Mouse (Mus musculus): ENCODE data around the gene Scgb2b3.

Gene Scgb2b3

DNA sequence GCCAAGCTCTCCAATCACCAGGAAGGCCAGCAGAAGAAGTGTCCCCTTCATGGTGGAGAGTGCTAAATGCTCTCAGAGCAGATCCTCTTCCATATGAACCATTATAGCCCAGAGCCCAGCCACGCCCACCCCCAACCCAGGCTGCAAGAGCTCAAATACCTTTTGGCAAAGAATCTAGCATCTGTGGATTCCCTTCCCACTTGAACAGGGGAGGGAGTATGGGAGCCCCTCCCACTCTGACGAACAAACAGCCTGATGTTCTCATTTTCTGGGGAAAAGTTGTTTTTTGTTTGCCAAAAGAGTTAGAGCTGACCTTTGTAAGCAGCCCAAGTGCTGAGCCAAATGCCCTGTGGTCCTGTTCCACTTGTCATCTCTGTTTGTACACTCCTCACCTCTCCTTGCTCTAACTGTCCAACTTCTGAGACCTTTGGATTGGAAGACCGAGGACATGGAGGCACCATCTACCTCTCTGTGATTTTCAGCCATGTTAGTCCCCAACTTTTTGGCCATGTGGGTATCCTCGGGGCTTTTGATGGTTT lies at the start of gene Scgb2b3:
Gene Scgb2b3, minus strand, starts transcription at position 51 of the 539 bp plus-strand sequence.
- DNase-seq (ENCODE audit: low read depth, low spot score), result no peak

DNA sequence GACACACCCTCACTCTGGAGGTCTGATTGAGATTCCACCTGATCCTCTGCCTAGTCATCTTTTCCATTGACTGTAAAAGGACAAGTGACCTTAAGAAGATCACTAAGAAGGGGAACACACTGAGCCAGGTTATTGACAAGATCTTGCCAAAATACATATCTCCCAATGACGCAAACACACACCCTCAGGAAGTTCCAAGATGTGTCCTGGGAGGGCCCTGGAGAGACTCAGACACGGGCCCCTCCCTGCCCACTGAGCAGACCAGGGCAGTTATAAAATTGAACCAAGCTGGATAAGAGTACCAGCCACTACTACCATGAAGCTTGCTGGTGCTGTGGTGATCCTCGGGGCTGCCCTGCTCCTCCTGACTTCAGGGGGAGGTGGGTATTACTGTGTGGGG lies 13.4 kb upstream of the Scgb2b3 start, which contains the start of gene Scgb1b3:
Gene Scgb1b3, plus strand, starts transcription at position 301 of the 400 bp plus-strand sequence.
- DNase-seq (ENCODE audit: low read depth, low spot score), result no peak

Measured in telencephalon, adult 2 months (tissue).